Mouse (Mus musculus) erythroblast, embryonic 14.5 days (primary cell): ENCODE measurements around the gene Dgkh. TPM values are rescaled to one million over a fixed set of nuclear protein-coding genes. Genes with fewer than 3 reads are reported as not detected.

Source experiments
- H3K27me3 ChIP-seq: 2 replicates; pipeline ENCODE4 v1.6.1; 2012; ENCODE audit warnings: inconsistent platforms; ENCODE audit not compliant: control insufficient read depth
- H3K36me3 ChIP-seq: 2 replicates; pipeline ENCODE4 v1.6.1; 2012; ENCODE audit warnings: mild to moderate bottlenecking, inconsistent platforms; ENCODE audit not compliant: control insufficient read depth
- H3K4me1 ChIP-seq: 2 replicates; pipeline ENCODE4 v1.6.1; 2012; ENCODE audit warnings: inconsistent platforms; ENCODE audit not compliant: control insufficient read depth
- H3K4me3 ChIP-seq: replicated peaks from 2 replicates; pipeline ENCODE3; 2012; ENCODE audit warnings: moderate library complexity, mild to moderate bottlenecking, inconsistent platforms
- H3K9me3 ChIP-seq: 2 replicates; pipeline ENCODE4 v1.6.1; 2012; ENCODE audit warnings: low read length, inconsistent platforms, mixed read lengths; ENCODE audit not compliant: control insufficient read depth
- GATA1 ChIP-seq: IDR thresholded peaks from 2 replicates; pipeline ENCODE4 v1.6.1; 2012; ENCODE audit warnings: low read length, inconsistent platforms, mixed read lengths
- TAL1 ChIP-seq: IDR thresholded peaks from 3 replicates; pipeline ENCODE4 v1.6.1; 2012; ENCODE audit warnings: low read length, inconsistent platforms, mixed read lengths
- polyA plus RNA-seq: library from polyadenylated mRNA; stranded (reverse); fragments of >175 nt; gene quantifications from 2 replicates; pipeline ENCODE4 v1.2.3, GENCODE M21; 2012

Dgkh gene
- polyA plus RNA-seq, 1 experiment: not detected

GRCm38 (mm10) chr14:78702048-78702447, 30.5 kb downstream of the Dgkh start:
- Histone ChIP-seq H3K9me3 (0 out of 2 replicates have a peak, but pooled peaks cover 3% of the 10 kb centered on the region), H3K4me3 (no peak overlapping the region), H3K36me3 (no peaks in the 10 kb centered on the region), H3K27me3 (no peaks in the 10 kb centered on the region), H3K4me1 (no peaks in the 10 kb centered on the region)
- TF ChIP-seq TAL1 (no peak), GATA1 (no peak)

GRCm38 (mm10) chr14:78701501-78701900, 31.1 kb downstream of the Dgkh start:
- no peak overlapping the region for H3K4me3 ChIP-seq
- 0 out of 2 replicates have a peak, but pooled peaks cover 3% of the 10 kb centered on the region for H3K9me3 ChIP-seq
- no peaks in the 10 kb centered on the region for H3K4me1 ChIP-seq
- H3K36me3 ChIP-seq: no peaks in the 10 kb centered on the region
- TF ChIP-seq GATA1 (no peak), TAL1 (no peak)
- no peaks in the 10 kb centered on the region for H3K27me3 ChIP-seq

DNA sequence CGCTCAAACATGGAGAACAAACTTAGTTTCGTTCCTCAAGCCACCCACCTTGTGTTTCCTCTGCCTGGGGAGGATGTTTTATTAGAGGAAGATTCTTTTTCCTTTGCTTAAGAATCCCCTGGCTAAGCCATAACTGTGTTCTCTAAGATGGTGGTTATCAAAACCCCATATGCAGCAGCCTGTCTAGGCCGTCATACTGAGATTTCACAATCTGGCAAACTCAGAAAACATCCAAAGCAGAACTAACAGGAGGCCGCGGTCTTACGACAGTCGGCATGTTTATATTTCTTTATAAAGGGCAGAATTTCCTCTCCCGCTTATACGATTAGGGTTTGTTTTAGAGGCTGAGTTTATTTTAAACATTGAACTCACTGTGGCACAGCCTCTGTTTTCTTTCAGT, 31.5 kb downstream of the Dgkh start:
- 0 out of 2 replicates have a peak, but pooled peaks cover 3% of the 10 kb centered on the region for H3K9me3 ChIP-seq
- no peaks in the 10 kb centered on the region for H3K4me1 ChIP-seq
- no peaks in the 10 kb centered on the region for H3K27me3 ChIP-seq
- no peak overlapping the region for H3K4me3 ChIP-seq
- TF ChIP-seq TAL1 (no peak), GATA1 (no peak)
- no peaks in the 10 kb centered on the region for H3K36me3 ChIP-seq

DNA sequence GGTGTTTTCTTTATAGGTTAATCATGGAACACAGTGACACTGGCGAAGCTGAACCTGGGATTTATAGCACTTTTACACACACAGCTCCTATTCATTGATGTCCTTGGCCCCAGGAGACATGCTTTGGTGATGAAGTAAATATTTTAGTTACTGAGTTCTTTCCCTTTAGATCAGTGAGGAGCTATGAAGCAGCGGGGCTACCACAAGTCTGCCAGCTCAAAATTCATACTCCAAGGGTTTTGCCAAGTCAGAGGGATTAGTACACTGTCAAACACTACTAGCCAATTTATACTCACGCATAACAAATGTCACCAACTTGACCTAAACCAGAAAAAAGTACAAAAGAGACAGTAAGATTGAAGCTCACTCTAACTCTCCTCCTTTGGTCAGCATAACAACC, 32.9 kb downstream of the Dgkh start:
- no peaks in the 10 kb centered on the region for H3K36me3 ChIP-seq
- H3K9me3 ChIP-seq: 0 out of 2 replicates have a peak, but pooled peaks cover 3% of the 10 kb centered on the region
- H3K27me3 ChIP-seq: no peaks in the 10 kb centered on the region
- TF ChIP-seq GATA1 (no peak), TAL1 (no peak)
- H3K4me3 ChIP-seq: no peak overlapping the region
- H3K4me1 ChIP-seq: no peaks in the 10 kb centered on the region

DNA sequence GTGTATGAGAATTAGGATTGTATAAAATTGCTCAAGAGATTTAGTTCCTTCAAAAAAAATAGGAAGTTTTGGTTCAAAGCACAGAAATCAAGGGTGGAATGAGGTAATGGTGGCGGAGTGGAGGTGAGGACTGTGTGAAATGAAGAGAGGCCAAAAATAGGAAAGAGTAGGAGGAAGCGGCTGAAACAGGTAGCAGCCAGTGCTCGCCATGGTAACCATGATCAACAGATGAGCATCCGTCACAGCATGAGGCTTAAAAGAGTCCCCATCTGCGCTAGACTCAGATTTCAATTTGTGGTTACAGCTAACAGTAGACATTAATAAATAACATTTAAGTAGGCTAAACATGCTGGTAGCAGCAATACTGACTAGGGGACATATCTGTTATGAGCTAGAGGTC, 33.4 kb downstream of the Dgkh start:
- Histone ChIP-seq H3K4me3 (no peak overlapping the region), H3K27me3 (no peaks in the 10 kb centered on the region), H3K9me3 (0 out of 2 replicates have a peak, but pooled peaks cover 3% of the 10 kb centered on the region), H3K36me3 (no peaks in the 10 kb centered on the region), H3K4me1 (no peaks in the 10 kb centered on the region)
- no peak for TF ChIP-seq GATA1
- TF ChIP-seq TAL1: no peak

- 0 out of 2 replicates have a peak, but pooled peaks cover 3% of the 10 kb centered on the region for H3K9me3 ChIP-seq
- no peaks in the 10 kb centered on the region for H3K27me3 ChIP-seq
- no peaks in the 10 kb centered on the region for H3K4me1 ChIP-seq
- H3K36me3 ChIP-seq: no peaks in the 10 kb centered on the region
- TF ChIP-seq GATA1 (no peak), TAL1 (no peak)
- H3K4me3 ChIP-seq: no peak overlapping the region
Measured at GRCm38 (mm10) chr14:78694121-78694520, 38.5 kb downstream of the Dgkh start.

DNA sequence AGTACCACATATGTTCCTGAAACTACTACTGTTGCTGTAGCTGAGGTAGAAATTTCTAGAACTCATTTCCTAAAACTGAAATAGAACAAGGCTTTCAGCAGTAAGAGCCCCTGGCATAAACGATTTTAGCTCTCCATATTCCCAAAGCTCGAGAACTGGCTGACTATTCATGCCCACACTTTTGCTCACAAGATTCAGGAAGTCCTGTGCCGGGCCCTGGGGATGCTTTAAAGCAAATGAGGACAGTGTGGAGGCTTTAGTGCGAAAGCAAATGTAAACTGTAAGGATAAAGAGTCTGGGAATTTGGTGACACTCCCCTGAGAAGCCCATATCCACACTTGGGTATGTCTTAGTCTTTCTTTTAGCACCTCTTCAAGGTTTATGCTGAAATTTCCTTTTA, 40.0 kb downstream of the Dgkh start:
- H3K27me3 ChIP-seq: no peaks in the 10 kb centered on the region
- H3K4me3 ChIP-seq: no peak overlapping the region
- H3K36me3 ChIP-seq: no peaks in the 10 kb centered on the region
- H3K4me1 ChIP-seq: no peaks in the 10 kb centered on the region
- no peaks in the 10 kb centered on the region for H3K9me3 ChIP-seq
- TF ChIP-seq GATA1 (no peak), TAL1 (no peak)

- Histone ChIP-seq H3K36me3 (no peaks in the 10 kb centered on the region), H3K27me3 (no peaks in the 10 kb centered on the region), H3K4me1 (no peaks in the 10 kb centered on the region), H3K4me3 (no peak overlapping the region), H3K9me3 (no peaks in the 10 kb centered on the region)
- TF ChIP-seq GATA1 (no peak), TAL1 (no peak)
Measured at GRCm38 (mm10) chr14:78691926-78692487, 40.6 kb downstream of the Dgkh start.

- no peaks in the 10 kb centered on the region for H3K9me3 ChIP-seq
- H3K27me3 ChIP-seq: no peaks in the 10 kb centered on the region
- no peak for TF ChIP-seq TAL1
- no peak for TF ChIP-seq GATA1
- H3K4me1 ChIP-seq: no peaks in the 10 kb centered on the region
- no peak overlapping the region for H3K4me3 ChIP-seq
- no peaks in the 10 kb centered on the region for H3K36me3 ChIP-seq
Measured at GRCm38 (mm10) chr14:78690883-78691282, 41.7 kb downstream of the Dgkh start.

DNA sequence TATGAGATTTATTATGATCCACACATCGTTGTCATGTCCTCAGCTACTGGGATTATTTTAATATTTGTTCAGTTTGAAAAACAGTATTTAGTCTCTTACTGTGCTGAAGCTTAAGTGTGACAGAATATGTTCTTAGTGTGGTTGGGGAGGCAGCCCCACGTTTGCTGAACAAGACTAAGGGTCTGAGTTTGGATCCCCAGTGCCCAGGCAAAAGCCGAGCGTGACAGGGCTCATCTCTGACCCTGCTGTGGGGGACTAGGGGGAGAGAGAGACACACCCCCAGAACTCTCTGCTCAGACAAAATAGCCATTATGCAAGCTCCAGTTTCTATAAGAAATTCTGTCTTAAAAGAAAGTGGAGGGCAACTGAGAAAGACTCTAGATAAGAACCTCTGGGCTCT, 42.2 kb downstream of the Dgkh start:
- H3K4me3 ChIP-seq: no peak overlapping the region
- H3K36me3 ChIP-seq: no peaks in the 10 kb centered on the region
- H3K27me3 ChIP-seq: no peaks in the 10 kb centered on the region
- H3K4me1 ChIP-seq: no peaks in the 10 kb centered on the region
- no peaks in the 10 kb centered on the region for H3K9me3 ChIP-seq
- TF ChIP-seq GATA1 (no peak), TAL1 (no peak)
